Mouse (Mus musculus) gonadal fat pad, adult 2 months (tissue): ENCODE measurements around the gene Ptprq. TPM values are rescaled to one million over a fixed set of nuclear protein-coding genes. Genes with fewer than 3 reads are reported as not detected.

Experiments
- DNase-seq: peaks from one replicate; pipeline ENCODE4 v3.0.0-alpha.2; 2012; ENCODE audit warnings: low read depth
- polyA plus RNA-seq: library from polyadenylated mRNA; depleted of rRNA; stranded (reverse); fragments of >200 nt; gene quantifications from 2 replicates; pipeline ENCODE4 v1.2.3, GENCODE M21; 2012

Gene Ptprq
- polyA plus RNA-seq, 1 experiment, result 0.08 TPM

- no peak for DNase-seq
These were observed 91.7 kb downstream of the Ptprq start for GRCm38 (mm10) chr10:107628104-107628503.

GRCm38 (mm10) chr10:107626648-107627047, 93.2 kb downstream of the Ptprq start:
- DNase-seq, result no peak

GRCm38 (mm10) chr10:107624211-107624610, 95.6 kb downstream of the Ptprq start:
- no peak for DNase-seq

GRCm38 (mm10) chr10:107615460-107615859, 104.4 kb downstream of the Ptprq start:
- no peak for DNase-seq

- no peak for DNase-seq
These were observed 118.5 kb downstream of the Ptprq start for GRCm38 (mm10) chr10:107601371-107601770.

GRCm38 (mm10) chr10:107583360-107583759, 136.5 kb downstream of the Ptprq start:
- DNase-seq, result no peak

GRCm38 (mm10) chr10:107569044-107569443, 150.8 kb downstream of the Ptprq start:
- DNase-seq, result no peak

- no peak for DNase-seq
These were observed 151.6 kb downstream of the Ptprq start for GRCm38 (mm10) chr10:107568261-107568660.

- DNase-seq, result no peak
These were observed 157.0 kb downstream of the Ptprq start for GRCm38 (mm10) chr10:107562875-107563274.

GRCm38 (mm10) chr10:107560881-107561280, 159.0 kb downstream of the Ptprq start:
- DNase-seq, result no peak

GRCm38 (mm10) chr10:107543026-107543425, 176.8 kb downstream of the Ptprq start:
- no peak for DNase-seq

GRCm38 (mm10) chr10:107528758-107529157, 191.1 kb downstream of the Ptprq start:
- no peak for DNase-seq

- DNase-seq, result no peak
These were observed 200.6 kb downstream of the Ptprq start for GRCm38 (mm10) chr10:107519216-107519615.

- DNase-seq, result no peak
These were observed 203.2 kb downstream of the Ptprq start for GRCm38 (mm10) chr10:107516641-107517040.

GRCm38 (mm10) chr10:107514735-107515134, 205.1 kb downstream of the Ptprq start:
- no peak for DNase-seq

GRCm38 (mm10) chr10:107506397-107506796, 213.5 kb downstream of the Ptprq start:
- DNase-seq, result no peak

- no peak for DNase-seq
These were observed 216.4 kb downstream of the Ptprq start for GRCm38 (mm10) chr10:107503430-107503829.

GRCm38 (mm10) chr10:107502193-107502592, 217.7 kb downstream of the Ptprq start:
- DNase-seq, result no peak

GRCm38 (mm10) chr10:107499656-107500055, 220.2 kb downstream of the Ptprq start:
- no peak for DNase-seq

GRCm38 (mm10) chr10:107496402-107496801, 223.4 kb downstream of the Ptprq start:
- DNase-seq, result no peak

GRCm38 (mm10) chr10:107494568-107494967, 225.3 kb downstream of the Ptprq start, which contains the start of gene Myf6:
Myf6 (minus strand) TSS chr10:107494737.
- no peak for DNase-seq

GRCm38 (mm10) chr10:107493580-107494474, 226.0 kb downstream of the Ptprq start:
- no peak for DNase-seq

- DNase-seq, result no peak
These were observed 226.8 kb downstream of the Ptprq start for GRCm38 (mm10) chr10:107492867-107493579.
